In the genomic region with DNA sequence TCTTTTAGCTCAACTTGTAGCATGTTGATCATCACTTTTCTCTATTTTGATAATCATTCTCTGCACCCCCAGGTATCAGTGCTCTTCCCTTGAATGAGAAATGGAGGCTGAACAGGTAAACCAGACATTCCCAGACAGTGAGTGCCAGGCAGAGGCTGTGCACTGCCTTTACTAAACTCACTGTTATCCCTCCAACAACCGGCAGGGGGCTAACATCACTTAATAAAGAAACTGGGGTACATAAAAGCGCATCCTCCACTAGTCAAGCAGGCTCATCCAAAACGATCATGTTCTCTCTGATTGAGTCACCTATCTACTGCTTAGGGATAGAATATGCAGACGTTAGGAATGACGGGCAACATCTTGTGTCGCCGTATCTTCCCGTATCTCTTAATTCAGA, we compare ENCODE assay signal across 10 mouse cellular contexts.
A peak's percentile ranks its signal among the peaks of the same experiment; 100 is the strongest.
DNase-seq lines count a peak whose midpoint lies in the region; ATAC-seq and TF ChIP-seq lines count a peak whose summit lies in the region.
"Had no signal": no experiment of that assay in that cellular context is flagged by ENCODE, and none has a peak within 500 bp of the region (broad histone marks: within the 10 kb centered on the region; RNA-seq: fewer than 3 reads in every experiment).

No protein-coding gene starts in this region.

- H3K4me2 ChIP-seq in CH12.LX (ENCODE audit: insufficient read depth, low read depth, poor library complexity, severe bottlenecking) = no peak overlapping the region
- H3K4me2 ChIP-seq in midbrain, postnatal 0 days (ENCODE audit: low read depth, low read length, poor library complexity, severe bottlenecking) = no peak overlapping the region
- H3K4me2 ChIP-seq: limb, embryonic 15.5 days had no signal

- H3K9ac ChIP-seq in CH12.LX (ENCODE audit: insufficient read depth, low read depth) = no peak overlapping the region
- no peak overlapping the region for H3K9ac ChIP-seq in midbrain, postnatal 0 days (replicated peaks; ENCODE audit: low read length, poor library complexity, severe bottlenecking)
- H3K9ac ChIP-seq: limb, embryonic 15.5 days had no signal

- no peaks in the 10 kb centered on the region for H3K27me3 ChIP-seq in CH12.LX (replicated peaks)
- H3K27me3 ChIP-seq in embryonic facial prominence, embryonic 10.5 days (replicated peaks; ENCODE audit: low read depth, poor library complexity, severe bottlenecking) = no peaks in the 10 kb centered on the region
- no peaks in the 10 kb centered on the region for H3K27me3 ChIP-seq in midbrain, postnatal 0 days (ENCODE audit: insufficient read depth, low read length)
- H3K27me3 ChIP-seq: limb, embryonic 15.5 days had no signal

- no peaks in the 10 kb centered on the region for H3K79me2 ChIP-seq in CH12.LX (replicated peaks; ENCODE audit: control insufficient read depth, extremely low read depth, insufficient read depth, poor library complexity, severe bottlenecking)

- H3K9me3 ChIP-seq in CH12.LX (replicated peaks; ENCODE audit: low read length) = no peaks in the 10 kb centered on the region
- H3K9me3 ChIP-seq in embryonic facial prominence, embryonic 10.5 days = no peaks in the 10 kb centered on the region
- no peaks in the 10 kb centered on the region for H3K9me3 ChIP-seq in midbrain, postnatal 0 days (ENCODE audit: low read length)
- H3K9me3 ChIP-seq: limb, embryonic 15.5 days had no signal

- whole genome bisulfite sequencing in embryonic facial prominence, embryonic 10.5 days = 73% methylated on average over 8 of the region's 8 CpGs
- WGBS in midbrain, postnatal 0 days = 68% methylated on average over 8 of the region's 8 CpGs

- in situ Hi-C loops in CH12.LX (cut with MboI; ENCODE audit: low pct_ligation_motif_present, low pct_unique_long_range_greater_than_20kb, low sequenced_read_pairs) = loop anchor here (25.0 kb wide), 4 partner anchors 224 to 749 kb away; no protein-coding TSS in a partner anchor

- no peak; the same call in 1 of the 2 replicates for ATAC-seq in midbrain, postnatal 0 days (ENCODE audit: low FRiP score)

- H3K27ac ChIP-seq in CH12.LX (ENCODE audit: insufficient read depth, low read depth) = no peak overlapping the region
- H3K27ac ChIP-seq in embryonic facial prominence, embryonic 10.5 days (replicated peaks) = no peak overlapping the region
- no peak overlapping the region for H3K27ac ChIP-seq in layer of hippocampus, adult 2 months
- H3K27ac ChIP-seq in midbrain, postnatal 0 days (ENCODE audit: low read depth, low read length) = no peak overlapping the region
- H3K27ac ChIP-seq: limb, embryonic 15.5 days had no signal

- TF ChIP-seq CTCF in CH12.LX (conservative IDR thresholded peaks at IDR 0.05 in 1 of 2, IDR thresholded peaks at IDR 0.05 in 1 of 2; ENCODE audit: low read depth in 2 of 2, low read length in 2 of 2) = peak; percentile 66 to 71; a peak in 3 of 4 replicates
- TF ChIP-seq CTCF in layer of hippocampus, adult 2 months (conservative IDR thresholded peaks at IDR 0.05) = peak; percentile 83
- peak; percentile 79 for TF ChIP-seq CTCF in midbrain, postnatal 0 days (IDR thresholded peaks at IDR 0.05)

- TF ChIP-seq EP300 in CH12.LX (IDR thresholded peaks at IDR 0.05; ENCODE audit: low read length) = no peak

- no peak for TF ChIP-seq POLR2A in CH12.LX (IDR thresholded peaks at IDR 0.05; ENCODE audit: low read depth, low read length)

- H3K36me3 ChIP-seq in CH12.LX (replicated peaks in 1 of 2; ENCODE audit: control insufficient read depth in 1 of 2, insufficient read depth in 1 of 2, low read length in 1 of 2) = peaks cover 0 to 17% of the 10 kb centered on the region in 2 experiments
- peaks cover 43% of the 10 kb centered on the region for H3K36me3 ChIP-seq in embryonic facial prominence, embryonic 10.5 days (replicated peaks)
- 0 out of 2 replicates have a peak, but pooled peaks cover 3% of the 10 kb centered on the region for H3K36me3 ChIP-seq in midbrain, postnatal 0 days (ENCODE audit: insufficient read depth, low read length)

- H3K4me3 ChIP-seq in CH12.LX (replicated peaks in 1 of 3; ENCODE audit: low read depth in 2 of 3, low read length in 2 of 3, poor library complexity in 1 of 3) = no peak overlapping the region
- H3K4me3 ChIP-seq in embryonic facial prominence, embryonic 10.5 days = no peak overlapping the region
- no peak overlapping the region for H3K4me3 ChIP-seq in layer of hippocampus, adult 2 months
- H3K4me3 ChIP-seq in midbrain, postnatal 0 days (ENCODE audit: low read depth, low read length) = no peak overlapping the region
- H3K4me3 ChIP-seq: erythroblast, embryonic 14.5 days; limb, embryonic 15.5 days had no signal

- DNase-seq in left cerebral cortex, adult 18-20 months (ENCODE audit: low spot score in 2 of 2) = peak; percentile 16 to 21
- DNase-seq in left cerebral cortex, adult 8-10 months (ENCODE audit: low spot score in 2 of 2) = no peak
- DNase-seq in CH12.LX (ENCODE audit: extremely low read depth) = peak; percentile 48
- peak; percentile 14 for DNase-seq in adrenal gland, adult 8-10 months
- peak; percentile 37 for DNase-seq in embryonic facial prominence, embryonic 10.5 days (ENCODE audit: low spot score)
- peak in 1 of 2 experiments; percentile 47 for DNase-seq in layer of hippocampus, adult 2 months (ENCODE audit: low spot score in 2 of 2)
- DNase-seq in midbrain, postnatal 0 days (ENCODE audit: low spot score) = peak; percentile 77
- DNase-seq in urinary bladder, adult 18-20 months (ENCODE audit: low spot score in 2 of 2) = no peak

- TF ChIP-seq RAD21 in CH12.LX (IDR thresholded peaks at IDR 0.05; ENCODE audit: low read depth, low read length) = peak; percentile 59

- H3K4me1 ChIP-seq in CH12.LX (ENCODE audit: control insufficient read depth in 1 of 2, insufficient read depth in 2 of 2) = no peaks in the 10 kb centered on the region
- peaks cover 17% of the 10 kb centered on the region for H3K4me1 ChIP-seq in embryonic facial prominence, embryonic 10.5 days
- no peaks in the 10 kb centered on the region for H3K4me1 ChIP-seq in midbrain, postnatal 0 days (ENCODE audit: insufficient read depth, low read length)

- dilution Hi-C loops in CH12.LX (cut with MboI; ENCODE audit: extremely low pct_ligation_motif_present, extremely low pct_unique_long_range_greater_than_20kb, low sequenced_read_pairs) = no loop called here

TF ChIP-seq in CH12.LX, 34 proteins besides CTCF, POLR2A, EP300 and RAD21:
- TF ChIP-seq MEF2A (IDR thresholded peaks at IDR 0.05; ENCODE audit: borderline replicate concordance, low read depth, low read length) (no peak), NRF1 (IDR thresholded peaks at IDR 0.05; ENCODE audit: low read depth, low read length) (no peak), SMC3 (IDR thresholded peaks at IDR 0.05; ENCODE audit: low read depth, low read length) (peak; percentile 78), ZC3H11A (IDR thresholded peaks at IDR 0.05; ENCODE audit: low read depth, low read length) (peak; percentile 14; the same call in 1 of the 2 replicates)

Comparison
In these comparisons a context has a peak if more than half of its experiments do, and no peak if none do; other contexts are left out.
1. DNase-seq: peak in left cerebral cortex, adult 18-20 months (2 of 2), CH12.LX (single experiment), adrenal gland, adult 8-10 months (single experiment), embryonic facial prominence, embryonic 10.5 days (single experiment) and midbrain, postnatal 0 days (single experiment); none in left cerebral cortex, adult 8-10 months (0 of 2) and urinary bladder, adult 18-20 months (0 of 2).
2. Peak in every context shown above with its lines, with median percentiles within 50 percentile points of each other: CTCF ChIP-seq.